Mouse (Mus musculus) liver, embryonic 16.5 days (tissue): ENCODE measurements at regions not wholly inside any gene's neighbourhood (a gene's known extent, or its start where the extent isn't known, plus 50 kb on each side); places are given as distances from the start of the nearest gene placed in this dataset.
A peak's percentile ranks its signal among the peaks of the same experiment; 100 is the strongest.
"Not testable (repeated sequence)": the region's sequence is repeated elsewhere in the genome, so short reads cannot be mapped to it uniquely, and the experiment has no call there.

Experiments used
- ATAC-seq: fragments of 200-750 bp; cut with Nextera tagmentation; 2 replicates; pipeline ENCODE4 v1.8.0; 2017; ENCODE audit warnings: low read depth, mild to moderate bottlenecking, moderate number of reproducible peaks, moderate library complexity
- H3K27ac ChIP-seq: fragments of 300-500 bp; sonication (generic); 2 replicates; pipeline ENCODE4 v1.5.1; 2014; ENCODE audit warnings: mild to moderate bottlenecking, low read length
- H3K27me3 ChIP-seq: fragments of 300-500 bp; sonication (generic); 2 replicates; pipeline ENCODE4 v1.6.1; 2014; ENCODE audit warnings: low read depth, low read length, mixed read lengths; ENCODE audit not compliant: control insufficient read depth, insufficient read depth
- H3K36me3 ChIP-seq: fragments of 300-500 bp; sonication (generic); 2 replicates; pipeline ENCODE4 v1.6.1; 2014; ENCODE audit warnings: mild to moderate bottlenecking; ENCODE audit not compliant: control insufficient read depth, insufficient read depth
- H3K4me1 ChIP-seq: fragments of 300-500 bp; sonication (generic); 2 replicates; pipeline ENCODE4 v1.6.1; 2014; ENCODE audit warnings: low read depth, low read length, mixed read lengths; ENCODE audit not compliant: control insufficient read depth
- H3K4me2 ChIP-seq: fragments of 300-500 bp; sonication (generic); 2 replicates; pipeline ENCODE4 v1.6.1; 2014; ENCODE audit warnings: low read depth, low read length, mixed read lengths
- H3K4me3 ChIP-seq: fragments of 300-500 bp; sonication (generic); 2 replicates; pipeline ENCODE4 v1.5.1; 2014; ENCODE audit warnings: low read depth, mild to moderate bottlenecking, low read length
- H3K9ac ChIP-seq: fragments of 300-500 bp; sonication (generic); 2 replicates; pipeline ENCODE4 v1.6.1; 2014; ENCODE audit warnings: low read depth, low read length
- H3K9me3 ChIP-seq: fragments of 300-500 bp; sonication (generic); replicated peaks from 2 replicates; pipeline ENCODE4 v1.6.1; 2016; ENCODE audit warnings: low read length; ENCODE audit not compliant: control insufficient read depth
- WGBS: fragments of 180-500 bp; shearing (Covaris S2); extraction: QIAGEN DNeasy Blood & Tissue Kit; methylation state at CpG from one replicate; pipeline ENCODE4 v1.1.7; 2014; ENCODE audit not compliant: insufficient replicate concordance; 5-methylcytosine and 5-hydroxymethylcytosine counted together

DNA sequence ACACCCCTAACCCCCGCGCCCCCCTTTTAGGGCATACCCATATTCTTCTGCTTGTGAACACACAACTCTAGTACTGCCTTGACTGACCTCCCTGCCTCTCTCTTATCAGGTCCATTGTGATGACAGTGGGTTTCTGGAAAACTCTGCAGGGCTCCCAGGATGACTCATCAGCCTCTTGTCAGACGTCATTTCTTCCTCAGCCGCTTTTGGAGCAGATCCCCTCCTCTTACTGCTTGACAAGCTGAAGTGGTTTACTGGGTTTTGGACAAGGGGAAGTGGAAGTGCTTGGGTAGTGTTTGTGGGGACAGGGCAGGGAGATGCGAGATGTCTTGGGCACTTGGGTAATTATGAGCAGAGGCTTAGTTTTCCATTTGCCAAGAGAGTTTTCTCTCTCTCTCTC is 85.5 kb upstream of the Vav3 start:
- WGBS: 27% methylated on average over 5 of the region's 5 CpGs
- Histone ChIP-seq H3K4me2 (no peak overlapping the region), H3K4me3 (no peak overlapping the region), H3K9me3 (no peaks in the 10 kb centered on the region), H3K9ac (no peak overlapping the region), H3K27me3 (no peaks in the 10 kb centered on the region), H3K4me1 (no peaks in the 10 kb centered on the region), H3K27ac (no peak overlapping the region), H3K36me3 (no peaks in the 10 kb centered on the region)
- peak; percentile 55; the same call in 1 of the 2 replicates for ATAC-seq

DNA sequence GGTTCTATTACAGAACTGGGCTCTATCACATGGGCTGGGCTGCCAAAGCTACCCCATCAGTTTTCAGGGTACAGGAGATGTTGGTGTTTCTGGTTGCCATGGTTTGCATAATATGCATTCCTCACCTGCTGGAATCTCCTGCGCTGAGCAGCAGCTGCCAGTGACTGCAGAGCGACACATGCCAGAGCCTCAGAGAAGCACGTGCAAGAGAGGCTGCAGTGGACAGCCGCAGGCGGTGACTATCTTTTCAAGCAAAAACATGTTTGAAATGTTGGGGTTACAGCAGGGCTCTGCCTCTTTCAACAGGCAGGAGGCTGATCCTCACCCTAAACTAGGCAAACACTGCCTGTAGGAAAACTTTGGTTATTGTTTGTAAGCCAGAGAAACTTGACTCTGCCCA is 83.7 kb upstream of the Vav3 start:
- Histone ChIP-seq H3K27ac (no peak overlapping the region), H3K4me1 (no peaks in the 10 kb centered on the region), H3K9me3 (no peaks in the 10 kb centered on the region), H3K36me3 (no peaks in the 10 kb centered on the region), H3K4me2 (no peak overlapping the region), H3K27me3 (no peaks in the 10 kb centered on the region), H3K4me3 (no peak overlapping the region), H3K9ac (no peak overlapping the region)
- ATAC-seq: no peak
- 69% methylated on average over 5 of the region's 5 CpGs for WGBS

DNA sequence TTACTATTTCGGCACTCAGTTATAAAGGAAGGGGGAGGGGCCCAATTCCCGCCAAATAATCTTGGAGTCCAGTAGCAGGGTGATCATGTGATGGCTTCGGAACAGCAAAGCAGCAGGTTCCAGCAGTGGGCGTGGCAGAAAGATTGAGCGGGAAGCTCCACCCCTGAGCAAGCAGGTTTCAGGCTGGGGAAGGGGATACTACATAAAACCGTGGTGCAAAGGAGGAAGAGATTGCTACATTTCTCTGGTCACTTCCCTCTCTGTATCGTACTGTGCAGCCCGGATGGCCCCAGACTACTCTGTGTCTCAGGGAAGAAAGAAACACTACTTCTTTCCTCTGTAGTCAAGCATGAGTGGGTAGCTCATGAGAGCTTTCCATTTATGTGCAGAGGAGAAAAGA is 73.5 kb upstream of the Vav3 start:
- H3K36me3 ChIP-seq, H3K27me3 ChIP-seq, H3K4me3 ChIP-seq, H3K9me3 ChIP-seq, H3K4me2 ChIP-seq, H3K4me1 ChIP-seq, H3K9ac ChIP-seq, H3K27ac ChIP-seq: not testable (repeated sequence)
- peak; percentile 64 for ATAC-seq
- WGBS: 13% methylated on average over 8 of the region's 8 CpGs

DNA sequence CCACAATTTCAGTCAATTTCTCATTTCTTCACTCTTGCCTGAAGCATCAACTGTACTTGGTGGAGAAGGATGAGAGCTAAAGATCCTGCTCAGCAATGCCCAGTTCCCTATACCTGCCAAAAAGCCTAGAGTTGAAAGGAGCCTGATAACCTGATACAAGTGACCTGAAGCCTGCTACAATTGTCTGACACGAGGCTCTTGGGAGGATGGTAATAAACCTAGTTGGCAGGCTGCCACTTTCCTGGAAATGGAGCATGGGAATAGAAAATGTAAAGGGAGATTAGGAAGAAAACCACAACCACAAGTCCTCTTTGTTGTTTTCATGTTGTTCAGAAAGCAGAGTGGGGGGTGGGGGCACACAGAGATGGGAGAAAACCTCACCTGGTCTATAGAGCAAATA is 69.7 kb upstream of the Vav3 start:
- H3K36me3 ChIP-seq: no peaks in the 10 kb centered on the region
- H3K4me3 ChIP-seq: no peak overlapping the region
- no peaks in the 10 kb centered on the region for H3K4me1 ChIP-seq
- 12% methylated on average over 1 of the region's 1 CpGs for WGBS
- ATAC-seq: no peak
- H3K4me2 ChIP-seq: no peak overlapping the region
- H3K9me3 ChIP-seq: no peaks in the 10 kb centered on the region
- no peaks in the 10 kb centered on the region for H3K27me3 ChIP-seq
- H3K27ac ChIP-seq: no peak overlapping the region
- H3K9ac ChIP-seq: no peak overlapping the region

DNA sequence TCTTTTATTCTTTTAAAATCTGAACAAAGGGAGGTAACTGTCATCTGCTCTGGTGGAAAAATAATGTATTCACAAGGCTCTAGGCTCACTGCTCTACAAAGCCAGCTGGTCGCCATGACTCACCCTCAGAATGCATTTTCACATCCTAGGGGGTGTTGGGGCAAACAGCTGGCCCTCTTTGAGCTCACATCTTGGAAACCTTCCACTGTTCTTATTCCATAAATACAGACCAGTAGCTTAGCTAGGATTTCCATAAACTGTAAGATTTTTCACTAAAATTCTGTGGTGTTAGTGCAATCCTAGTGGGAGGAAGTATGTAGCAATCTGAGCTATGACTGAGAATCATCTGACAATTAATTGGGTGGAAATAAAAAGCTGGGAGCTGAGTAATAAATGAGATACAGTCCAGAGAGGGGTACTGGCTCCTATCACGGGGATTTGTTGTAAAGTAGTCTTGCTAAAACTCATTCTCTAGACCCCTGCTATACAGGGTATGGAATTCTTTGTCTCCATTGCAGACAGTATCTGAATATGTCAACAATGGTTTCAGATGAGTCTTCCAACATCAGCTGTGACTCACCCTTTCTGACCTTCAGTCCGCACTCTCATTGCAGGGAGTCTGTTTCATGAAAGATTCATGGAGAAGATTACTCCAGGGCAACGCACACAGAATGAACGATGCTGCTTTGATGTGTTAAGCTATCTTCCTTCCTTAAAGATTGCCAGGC is 67.2 kb upstream of the Vav3 start:
- H3K4me1 ChIP-seq: no peaks in the 10 kb centered on the region
- no peak overlapping the region for H3K9ac ChIP-seq
- no peak for ATAC-seq
- H3K4me2 ChIP-seq: no peak overlapping the region
- H3K36me3 ChIP-seq: no peaks in the 10 kb centered on the region
- WGBS: 54% methylated on average over 5 of the region's 5 CpGs
- H3K4me3 ChIP-seq: no peak overlapping the region
- no peaks in the 10 kb centered on the region for H3K9me3 ChIP-seq
- no peaks in the 10 kb centered on the region for H3K27me3 ChIP-seq
- no peak overlapping the region for H3K27ac ChIP-seq

DNA sequence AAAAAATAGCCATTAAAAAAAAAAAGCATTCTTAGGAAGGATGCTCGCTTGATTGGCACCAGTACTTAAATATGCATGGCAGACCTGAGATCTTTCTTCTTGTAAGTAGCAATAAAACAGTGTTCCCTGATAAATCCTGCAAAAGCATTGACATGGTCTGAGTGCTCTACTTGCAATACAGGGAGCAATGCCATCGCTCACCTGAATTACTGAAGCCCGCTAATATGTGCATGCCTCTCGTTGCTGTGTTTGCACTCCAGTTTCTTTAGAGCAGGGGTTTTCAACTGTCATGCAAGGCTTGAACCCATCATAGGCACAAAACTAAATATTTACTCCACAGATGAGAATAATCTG is 66.7 kb upstream of the Vav3 start:
- H3K27ac ChIP-seq: no peak overlapping the region
- no peak for ATAC-seq
- H3K27me3 ChIP-seq: no peaks in the 10 kb centered on the region
- no peaks in the 10 kb centered on the region for H3K4me1 ChIP-seq
- H3K4me2 ChIP-seq: no peak overlapping the region
- no peaks in the 10 kb centered on the region for H3K36me3 ChIP-seq
- H3K9ac ChIP-seq: no peak overlapping the region
- WGBS: 63% methylated on average over 4 of the region's 4 CpGs
- no peak overlapping the region for H3K4me3 ChIP-seq
- H3K9me3 ChIP-seq: no peaks in the 10 kb centered on the region

DNA sequence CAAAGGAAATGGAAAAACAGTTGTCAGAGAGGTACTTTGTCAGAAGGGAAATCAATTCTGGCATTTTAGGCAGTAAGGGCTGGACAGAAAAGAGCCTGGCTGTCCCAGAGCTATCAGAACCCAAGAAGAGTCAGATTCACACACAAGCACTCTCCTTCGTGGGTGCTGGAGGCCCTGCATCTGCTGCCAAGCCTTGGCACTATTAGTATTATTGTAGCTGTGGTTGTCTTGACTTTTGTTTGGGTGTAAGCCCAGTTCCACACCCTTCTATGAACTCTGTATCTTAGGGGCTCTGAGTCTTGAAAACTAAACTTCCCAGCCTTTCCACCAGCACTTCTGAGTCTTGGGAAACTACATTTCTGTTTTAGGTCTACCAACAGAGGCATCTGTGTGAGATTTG is 61.4 kb upstream of the Vav3 start:
- 25% methylated on average over 1 of the region's 1 CpGs for WGBS
- H3K9me3 ChIP-seq: no peaks in the 10 kb centered on the region
- H3K36me3 ChIP-seq: no peaks in the 10 kb centered on the region
- ATAC-seq: no peak
- no peak overlapping the region for H3K4me2 ChIP-seq
- no peak overlapping the region for H3K9ac ChIP-seq
- no peaks in the 10 kb centered on the region for H3K4me1 ChIP-seq
- H3K4me3 ChIP-seq: no peak overlapping the region
- no peak overlapping the region for H3K27ac ChIP-seq
- no peaks in the 10 kb centered on the region for H3K27me3 ChIP-seq

DNA sequence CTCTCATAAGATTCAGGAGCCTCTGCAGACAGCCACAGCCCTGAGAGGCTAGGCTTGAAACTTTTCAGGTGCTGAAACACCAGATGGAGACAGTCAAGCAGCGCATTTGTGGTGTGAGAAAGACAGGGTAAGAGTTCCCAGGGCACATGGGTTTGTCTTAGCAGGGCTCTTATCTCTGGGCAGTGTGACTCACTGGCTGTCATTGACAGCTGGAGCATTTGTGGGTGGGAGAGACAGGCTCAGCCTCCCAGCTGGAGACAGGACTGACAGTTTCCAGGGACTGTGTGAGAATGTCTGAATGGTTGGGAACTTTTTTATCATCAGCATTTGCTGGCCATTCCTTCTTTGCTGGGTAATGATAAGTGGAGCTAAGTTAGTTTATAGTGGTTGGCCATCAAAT is 53.9 kb upstream of the Vav3 start:
- H3K4me3 ChIP-seq: no peak overlapping the region
- 17% methylated on average over 1 of the region's 1 CpGs for WGBS
- no peaks in the 10 kb centered on the region for H3K27me3 ChIP-seq
- ATAC-seq: no peak
- H3K9me3 ChIP-seq: no peaks in the 10 kb centered on the region
- H3K27ac ChIP-seq: no peak overlapping the region
- no peaks in the 10 kb centered on the region for H3K4me1 ChIP-seq
- H3K9ac ChIP-seq: no peak overlapping the region
- H3K4me2 ChIP-seq: no peak overlapping the region
- no peaks in the 10 kb centered on the region for H3K36me3 ChIP-seq
